In genomic region chr9:40963586-40964417, GRCm38 (mm10) we compare ENCODE assay signal across 8 mouse cellular contexts. TPM values are rescaled to one million over a fixed set of nuclear protein-coding genes. Genes with fewer than 3 reads are reported as not detected.
A peak's percentile ranks its signal among the peaks of the same experiment; 100 is the strongest.
DNase-seq lines count a peak whose midpoint lies in the region; ATAC-seq and TF ChIP-seq lines count a peak whose summit lies in the region.
"Had no signal": no experiment of that assay in that cellular context is flagged by ENCODE, and none has a peak within 500 bp of the region (broad histone marks: within the 10 kb centered on the region; RNA-seq: fewer than 3 reads in every experiment).

Gene Jhy (minus strand): TSS chr9:40964118.

- 2% methylated on average over 50 of the region's 51 CpGs for WGBS in lung, embryonic 15.5 days
- 2% methylated on average over 49 of the region's 51 CpGs for WGBS in embryonic facial prominence, embryonic 15.5 days
- 2% methylated on average over 51 of the region's 51 CpGs for WGBS in intestine, embryonic 15.5 days
- 5% methylated on average over 51 of the region's 51 CpGs for WGBS in olfactory bulb, adult 2 months

- H3K4me2 ChIP-seq in lung, embryonic 15.5 days = peak within 1 kb of the TSS; percentile 70
- peak within 1 kb of the TSS; percentile 88 for H3K4me2 ChIP-seq in embryonic facial prominence, embryonic 15.5 days (replicated peaks)
- peak within 1 kb of the TSS; percentile 79 for H3K4me2 ChIP-seq in intestine, embryonic 15.5 days (replicated peaks)

- peaks cover 47% of the 10 kb centered on the region for H3K27me3 ChIP-seq in lung, embryonic 15.5 days
- H3K27me3 ChIP-seq in embryonic facial prominence, embryonic 15.5 days = peaks cover 29% of the 10 kb centered on the region
- peaks cover 24% of the 10 kb centered on the region for H3K27me3 ChIP-seq in intestine, embryonic 15.5 days (replicated peaks)

- ATAC-seq in lung, embryonic 15.5 days (ENCODE audit: borderline replicate concordance, extremely low read depth, low FRiP score, low TSS enrichment) = peak; percentile 42; the same call in 1 of the 2 replicates
- ATAC-seq in embryonic facial prominence, embryonic 15.5 days (ENCODE audit: insufficient number of reproducible peaks, low FRiP score, low TSS enrichment, low read depth) = peak; percentile 43; the same call in 1 of the 2 replicates
- ATAC-seq in intestine, embryonic 15.5 days = peak; percentile 43

- H3K9me3 ChIP-seq in lung, embryonic 15.5 days = no peaks in the 10 kb centered on the region
- H3K9me3 ChIP-seq in embryonic facial prominence, embryonic 15.5 days (replicated peaks) = no peaks in the 10 kb centered on the region
- no peaks in the 10 kb centered on the region for H3K9me3 ChIP-seq in intestine, embryonic 15.5 days

- no peak within 1 kb of the TSS for H3K9ac ChIP-seq in lung, embryonic 15.5 days
- no peak within 1 kb of the TSS for H3K9ac ChIP-seq in embryonic facial prominence, embryonic 15.5 days
- H3K9ac ChIP-seq in intestine, embryonic 15.5 days = peak within 1 kb of the TSS; percentile 23; the same call in 1 of the 2 replicates

- no peak for TF ChIP-seq CTCF in olfactory bulb, adult 2 months (IDR thresholded peaks at IDR 0.05; ENCODE audit: insufficient read depth, low read depth, low read length)

- TF ChIP-seq POLR2A in olfactory bulb, adult 2 months (IDR thresholded peaks at IDR 0.05; ENCODE audit: insufficient read depth, low read depth, low read length) = no peak

- no peaks in the 10 kb centered on the region for H3K36me3 ChIP-seq in lung, embryonic 15.5 days
- no peaks in the 10 kb centered on the region for H3K36me3 ChIP-seq in embryonic facial prominence, embryonic 15.5 days
- H3K36me3 ChIP-seq in intestine, embryonic 15.5 days = no peaks in the 10 kb centered on the region

- peaks cover 9% of the 10 kb centered on the region for H3K4me1 ChIP-seq in lung, embryonic 15.5 days
- H3K4me1 ChIP-seq in embryonic facial prominence, embryonic 15.5 days = peaks cover 11% of the 10 kb centered on the region
- peaks cover 9% of the 10 kb centered on the region for H3K4me1 ChIP-seq in intestine, embryonic 15.5 days (replicated peaks)
- peaks cover 7% of the 10 kb centered on the region for H3K4me1 ChIP-seq in olfactory bulb, adult 2 months (ENCODE audit: control insufficient read depth, insufficient read depth, low read length)

- no peak for DNase-seq in lung, postnatal 4 days
- no peak for DNase-seq in layer of hippocampus, adult 8-10 months (ENCODE audit: low spot score in 2 of 2)
- no peak for DNase-seq in cerebellum, adult 9-11 months

- peak within 1 kb of the TSS; percentile 32 for H3K4me3 ChIP-seq in lung, embryonic 15.5 days
- H3K4me3 ChIP-seq in embryonic facial prominence, embryonic 15.5 days (replicated peaks) = peak within 1 kb of the TSS; percentile 40
- peak within 1 kb of the TSS; percentile 38 for H3K4me3 ChIP-seq in intestine, embryonic 15.5 days (replicated peaks)
- H3K4me3 ChIP-seq in olfactory bulb, adult 2 months (ENCODE audit: insufficient read depth, low read depth, low read length) = peak within 1 kb of the TSS; percentile 45

- no peak within 1 kb of the TSS for H3K27ac ChIP-seq in lung, embryonic 15.5 days
- no peak within 1 kb of the TSS for H3K27ac ChIP-seq in embryonic facial prominence, embryonic 15.5 days (replicated peaks)
- no peak within 1 kb of the TSS for H3K27ac ChIP-seq in intestine, embryonic 15.5 days
- H3K27ac ChIP-seq in olfactory bulb, adult 2 months (ENCODE audit: insufficient read depth, low read depth, low read length) = no peak within 1 kb of the TSS

RNA-seq across cellular contexts. Expression of gene Jhy, which starts in this region (rescaled TPM):
- polyA plus RNA-seq in lung, embryonic 15.5 days (2015; fragmentation: Nextera tagmentation; extraction: Ambion mirVana) = 0.18 and 0.24 TPM in 2 replicates
- polyA plus RNA-seq in embryonic facial prominence, embryonic 15.5 days (2015; fragmentation: Nextera tagmentation; extraction: Ambion mirVana) = 0.58 and 1.3 TPM in 2 replicates
- polyA plus RNA-seq in intestine, embryonic 15.5 days (2015; fragmentation: Nextera tagmentation; extraction: Ambion mirVana) = 0.08 TPM in 1 of 2 replicates, not detected in the other
- polyA plus RNA-seq in olfactory bulb, adult 2 months (2012; ENCODE audit: insufficient read depth, insufficient read length, low replicate concordance, missing spikeins) = not detected in 2 replicates
- total RNA-seq in layer of hippocampus, adult 8-10 months (2022) = under 1 TPM; 0.27 to 0.60 (median 0.41) TPM
- total RNA-seq: neutrophil, adult 5-6 weeks had no signal

Comparison
In these comparisons a context has a peak if more than half of its experiments do, and no peak if none do; other contexts are left out.
1. Peak in ATAC-seq, H3K4me3 ChIP-seq and H3K4me2 ChIP-seq in lung, embryonic 15.5 days; RNA of the gene not detected or under 1 TPM.
2. Peak in ATAC-seq, H3K4me3 ChIP-seq, H3K9ac ChIP-seq and H3K4me2 ChIP-seq in intestine, embryonic 15.5 days; RNA of the gene not detected or under 1 TPM.